Mouse (Mus musculus): ENCODE data around the gene Gm10382. TPM values are rescaled to one million over a fixed set of nuclear protein-coding genes. Genes with fewer than 3 reads are reported as not detected.
A peak's percentile ranks its signal among the peaks of the same experiment; 100 is the strongest.

Gm10382 gene
- total and polyA plus RNA-seq, 2 experiments from 2014 or later: 0.66 TPM; not detected in 1

GRCm38 (mm10) chr5:125368568-125368967 is 20.6 kb upstream of the Gm10382 start:
- ATAC-seq: 0 out of 2 replicates have a peak, but pooled peaks have one; percentile 43
- 0% methylated on average over 4 of the region's 4 CpGs for WGBS
- TF ChIP-seq CTCF (IDR thresholded peaks at IDR 0.05; ENCODE audit: low read depth): peak; percentile 87

GRCm38 (mm10) chr5:125370950-125371693 is 18.0 kb upstream of the Gm10382 start:
- ATAC-seq (no peak), DNase-seq (ENCODE audit: low spot score) (no peak)

More at GRCm38 (mm10) chr5:125368568-125368967, 20.6 kb upstream of the Gm10382 start:
- no peak overlapping the region for H3K27ac ChIP-seq
- H3K9me3 ChIP-seq (ENCODE audit: low read length): no peaks in the 10 kb centered on the region
- H3K27me3 ChIP-seq (ENCODE audit: insufficient read depth, low read length): no peaks in the 10 kb centered on the region
- H3K36me3 ChIP-seq (ENCODE audit: insufficient read depth, low read length): no peaks in the 10 kb centered on the region
- no peak overlapping the region for H3K4me3 ChIP-seq (ENCODE audit: low read length)
- peak; percentile 82 for DNase-seq (ENCODE audit: low spot score)
- no peaks in the 10 kb centered on the region for H3K4me1 ChIP-seq (ENCODE audit: insufficient read depth, low read length)
- no peak overlapping the region for H3K4me2 ChIP-seq (ENCODE audit: low read depth, low read length)
- no peak overlapping the region for H3K9ac ChIP-seq (replicated peaks; ENCODE audit: low read length)

GRCm38 (mm10) chr5:125372027-125372426 is 17.1 kb upstream of the Gm10382 start:
- Histone ChIP-seq H3K27ac (no peak overlapping the region), H3K9ac (replicated peaks; ENCODE audit: low read length) (no peak overlapping the region), H3K4me1 (ENCODE audit: insufficient read depth, low read length) (no peaks in the 10 kb centered on the region), H3K4me2 (ENCODE audit: low read depth, low read length) (no peak overlapping the region), H3K9me3 (ENCODE audit: low read length) (no peaks in the 10 kb centered on the region), H3K27me3 (ENCODE audit: insufficient read depth, low read length) (no peaks in the 10 kb centered on the region), H3K36me3 (ENCODE audit: insufficient read depth, low read length) (no peaks in the 10 kb centered on the region), H3K4me3 (ENCODE audit: low read length) (no peak overlapping the region)
- WGBS: 95% methylated on average over 4 of the region's 4 CpGs
- no peak for DNase-seq (ENCODE audit: low spot score)
- no peak for ATAC-seq
- TF ChIP-seq CTCF (IDR thresholded peaks at IDR 0.05; ENCODE audit: low read depth): no peak

More at GRCm38 (mm10) chr5:125370950-125371693, 18.0 kb upstream of the Gm10382 start:
- Histone ChIP-seq H3K9me3 (ENCODE audit: low read length) (no peaks in the 10 kb centered on the region), H3K4me2 (ENCODE audit: low read depth, low read length) (no peak overlapping the region), H3K36me3 (ENCODE audit: insufficient read depth, low read length) (no peaks in the 10 kb centered on the region), H3K27me3 (ENCODE audit: insufficient read depth, low read length) (no peaks in the 10 kb centered on the region), H3K9ac (replicated peaks; ENCODE audit: low read length) (no peak overlapping the region), H3K4me3 (ENCODE audit: low read length) (no peak overlapping the region), H3K27ac (no peak overlapping the region), H3K4me1 (ENCODE audit: insufficient read depth, low read length) (no peaks in the 10 kb centered on the region)
- 76% methylated on average over 7 of the region's 7 CpGs for WGBS
- TF ChIP-seq CTCF (IDR thresholded peaks at IDR 0.05; ENCODE audit: low read depth): no peak

- ATAC-seq (no peak), DNase-seq (ENCODE audit: low spot score) (no peak)
- H3K9me3 ChIP-seq (ENCODE audit: low read length): no peaks in the 10 kb centered on the region
- no peak overlapping the region for H3K27ac ChIP-seq
- H3K27me3 ChIP-seq (ENCODE audit: insufficient read depth, low read length): no peaks in the 10 kb centered on the region
- WGBS: 87% methylated on average over 2 of the region's 2 CpGs
- H3K9ac ChIP-seq (replicated peaks; ENCODE audit: low read length): no peak overlapping the region
- no peaks in the 10 kb centered on the region for H3K36me3 ChIP-seq (ENCODE audit: insufficient read depth, low read length)
- H3K4me2 ChIP-seq (ENCODE audit: low read depth, low read length): no peak overlapping the region
- TF ChIP-seq CTCF (IDR thresholded peaks at IDR 0.05; ENCODE audit: low read depth): no peak
- no peak overlapping the region for H3K4me3 ChIP-seq (ENCODE audit: low read length)
- no peaks in the 10 kb centered on the region for H3K4me1 ChIP-seq (ENCODE audit: insufficient read depth, low read length)
These were observed 13.3 kb upstream of the Gm10382 start for GRCm38 (mm10) chr5:125375871-125376270.

- no peak overlapping the region for H3K4me2 ChIP-seq (ENCODE audit: low read depth, low read length)
- no peaks in the 10 kb centered on the region for H3K9me3 ChIP-seq (ENCODE audit: low read length)
- no peak overlapping the region for H3K4me3 ChIP-seq (ENCODE audit: low read length)
- H3K4me1 ChIP-seq (ENCODE audit: insufficient read depth, low read length): no peaks in the 10 kb centered on the region
- TF ChIP-seq CTCF (IDR thresholded peaks at IDR 0.05; ENCODE audit: low read depth): no peak
- H3K9ac ChIP-seq (replicated peaks; ENCODE audit: low read length): no peak overlapping the region
- 52% methylated on average over 7 of the region's 7 CpGs for WGBS
- no peaks in the 10 kb centered on the region for H3K27me3 ChIP-seq (ENCODE audit: insufficient read depth, low read length)
- ATAC-seq (no peak), DNase-seq (ENCODE audit: low spot score) (no peak)
- H3K36me3 ChIP-seq (ENCODE audit: insufficient read depth, low read length): no peaks in the 10 kb centered on the region
- H3K27ac ChIP-seq: no peak overlapping the region
These were observed 11.9 kb upstream of the Gm10382 start for GRCm38 (mm10) chr5:125377214-125377613.

GRCm38 (mm10) chr5:125378919-125379318 is 10.2 kb upstream of the Gm10382 start:
- H3K36me3 ChIP-seq (ENCODE audit: insufficient read depth, low read length): no peaks in the 10 kb centered on the region
- no peaks in the 10 kb centered on the region for H3K9me3 ChIP-seq (ENCODE audit: low read length)
- no peak overlapping the region for H3K27ac ChIP-seq
- ATAC-seq (no peak), DNase-seq (ENCODE audit: low spot score) (no peak)
- no peaks in the 10 kb centered on the region for H3K27me3 ChIP-seq (ENCODE audit: insufficient read depth, low read length)
- TF ChIP-seq CTCF (IDR thresholded peaks at IDR 0.05; ENCODE audit: low read depth): no peak; the same call in 1 of the 2 replicates
- no peak overlapping the region for H3K9ac ChIP-seq (replicated peaks; ENCODE audit: low read length)
- H3K4me3 ChIP-seq (ENCODE audit: low read length): no peak overlapping the region
- no peaks in the 10 kb centered on the region for H3K4me1 ChIP-seq (ENCODE audit: insufficient read depth, low read length)
- WGBS: 84% methylated on average over 5 of the region's 5 CpGs
- H3K4me2 ChIP-seq (ENCODE audit: low read depth, low read length): no peak overlapping the region

All from hindbrain, postnatal 0 days (tissue).